Mouse (Mus musculus) heart, postnatal 4 days (tissue): ENCODE data around the gene Selenok. TPM values are rescaled to one million over a fixed set of nuclear protein-coding genes. Genes with fewer than 3 reads are reported as not detected.

ENCODE experiments used
- DNase-seq: peaks from one replicate; pipeline ENCODE4 v3.0.0; 2021
- total RNA-seq, 2 experiments: library from RNA; stranded (reverse); gene quantifications; 2 replicates each; pipeline ENCODE4 v1.2.3; 2021

Selenok gene
- total RNA-seq, 2 experiments from 2014 or later, result 80.1 to 80.2 TPM

- no peak for DNase-seq
Observed at GRCm38 (mm10) chr14:29996000-29996751, 28.1 kb downstream of the Selenok start.

- no peak for DNase-seq
Observed at GRCm38 (mm10) chr14:29997345-29997744, 29.2 kb downstream of the Selenok start.

- no peak for DNase-seq
Observed at GRCm38 (mm10) chr14:29998747-29999474, 30.8 kb downstream of the Selenok start.

- DNase-seq, result no peak
Observed at GRCm38 (mm10) chr14:29999475-29999811, 31.3 kb downstream of the Selenok start.

GRCm38 (mm10) chr14:30008733-30009575 is 40.8 kb downstream of the Selenok start, which contains the start of the genes Il17rb and Chdh:
Gene Il17rb, minus strand, starts transcription at chr14:30008896.
Gene Chdh, plus strand, starts transcription at chr14:30009023.
- peak; percentile 70 for DNase-seq

GRCm38 (mm10) chr14:30009864-30010560 is 41.9 kb downstream of the Selenok start:
- DNase-seq, result peak; percentile 77

- no peak for DNase-seq
Observed at GRCm38 (mm10) chr14:30011886-30012560, 43.9 kb downstream of the Selenok start.

- DNase-seq, result no peak
Observed at GRCm38 (mm10) chr14:30014487-30014886, 46.4 kb downstream of the Selenok start.

- no peak for DNase-seq
Observed at GRCm38 (mm10) chr14:30015008-30015407, 46.9 kb downstream of the Selenok start.

- no peak for DNase-seq
Observed at GRCm38 (mm10) chr14:30016666-30017065, 48.6 kb downstream of the Selenok start.

GRCm38 (mm10) chr14:30017794-30018462 is 49.8 kb downstream of the Selenok start:
- no peak for DNase-seq

GRCm38 (mm10) chr14:30018463-30018801 is 50.3 kb downstream of the Selenok start:
- no peak for DNase-seq

- no peak for DNase-seq
Observed at GRCm38 (mm10) chr14:30018846-30019245, 50.7 kb downstream of the Selenok start.

GRCm38 (mm10) chr14:30019375-30019774 is 51.3 kb downstream of the Selenok start:
- DNase-seq, result no peak

GRCm38 (mm10) chr14:30019792-30020575 is 51.9 kb downstream of the Selenok start:
- no peak for DNase-seq

GRCm38 (mm10) chr14:30022471-30022870 is 54.4 kb downstream of the Selenok start:
- no peak for DNase-seq

GRCm38 (mm10) chr14:30024387-30024786 is 56.3 kb downstream of the Selenok start:
- DNase-seq, result no peak
